Comparison of ENCODE assay signal across 24 mouse cellular contexts in the genomic region with DNA sequence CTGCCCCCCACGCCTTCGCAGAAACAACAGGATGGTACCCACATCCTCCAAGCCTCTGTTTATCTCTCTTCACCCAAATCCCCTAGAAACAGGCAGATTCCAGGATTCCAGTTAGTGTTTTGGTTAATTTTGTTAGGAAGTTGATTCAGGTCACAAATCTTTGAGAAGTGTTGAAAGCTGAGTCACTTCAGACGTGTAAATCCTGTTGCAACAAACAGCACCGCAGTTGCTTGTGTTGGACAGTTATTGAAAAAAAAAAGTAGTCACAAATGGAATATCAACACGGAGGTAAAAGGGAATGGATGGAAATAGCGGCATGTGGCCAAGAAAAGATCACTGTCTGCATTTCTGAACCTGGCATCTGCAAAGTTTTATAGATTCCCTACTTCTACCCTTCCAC.
A peak's percentile ranks its signal among the peaks of the same experiment; 100 is the strongest.
DNase-seq lines count a peak whose midpoint lies in the region; ATAC-seq lines count a peak whose summit lies in the region.
"Had no signal": no experiment of that assay in that cellular context is flagged by ENCODE, and none has a peak within 500 bp of the region (broad histone marks: within the 10 kb centered on the region; RNA-seq: fewer than 3 reads in every experiment).

No protein-coding gene starts in this region.

- WGBS in forebrain, embryonic 10.5 days = 83% methylated on average over 6 of the region's 6 CpGs
- WGBS in forebrain, embryonic 16.5 days = 90% methylated on average over 6 of the region's 6 CpGs
- 82% methylated on average over 6 of the region's 6 CpGs for WGBS in midbrain, embryonic 11.5 days
- WGBS in midbrain, embryonic 13.5 days = 89% methylated on average over 6 of the region's 6 CpGs

- no peaks in the 10 kb centered on the region for H3K9me3 ChIP-seq in forebrain, embryonic 10.5 days
- H3K9me3 ChIP-seq in forebrain, embryonic 16.5 days (ENCODE audit: control insufficient read depth, low read length) = no peaks in the 10 kb centered on the region
- no peaks in the 10 kb centered on the region for H3K9me3 ChIP-seq in midbrain, embryonic 11.5 days (ENCODE audit: control insufficient read depth, low read length)
- no peaks in the 10 kb centered on the region for H3K9me3 ChIP-seq in midbrain, embryonic 13.5 days
- H3K9me3 ChIP-seq: G1E had no signal

- H3K36me3 ChIP-seq in forebrain, embryonic 10.5 days (replicated peaks) = no peaks in the 10 kb centered on the region
- H3K36me3 ChIP-seq in forebrain, embryonic 16.5 days (ENCODE audit: control insufficient read depth, insufficient read depth) = no peaks in the 10 kb centered on the region
- no peaks in the 10 kb centered on the region for H3K36me3 ChIP-seq in midbrain, embryonic 11.5 days (ENCODE audit: control insufficient read depth, insufficient read depth, low read length)
- no peaks in the 10 kb centered on the region for H3K36me3 ChIP-seq in midbrain, embryonic 13.5 days
- H3K36me3 ChIP-seq: G1E had no signal

- no peak for DNase-seq in forebrain, embryonic 10.5 days (ENCODE audit: extremely low spot score, low spot score)
- DNase-seq in midbrain, embryonic 11.5 days (ENCODE audit: low spot score, missing footprints) = peak; percentile 77
- DNase-seq in 3T3-L1 (ENCODE audit: low read depth, low spot score) (peak; percentile 68), NIH3T3 (ENCODE audit: low read depth) (peak; percentile 33)
- DNase-seq in ovary, postnatal 36 days (ENCODE audit: low spot score) = no peak
- no peak for DNase-seq in B cell, adult 2 months
- DNase-seq: adrenal gland, adult 2 months; adrenal gland, adult 8-10 months; adrenal gland, postnatal 10 days; adrenal gland, postnatal 14 days; adrenal gland, postnatal 25 days; adrenal gland, postnatal 36 days; cerebellum, adult 11 months; cerebellum, adult 11-12 months; cerebellum, adult 18-20 months; cerebellum, adult 2 months; cerebellum, adult 8-10 months had no signal

- ATAC-seq in forebrain, embryonic 16.5 days = no peak
- no peak for ATAC-seq in midbrain, embryonic 11.5 days (ENCODE audit: low FRiP score)
- ATAC-seq in midbrain, embryonic 13.5 days = no peak
- ATAC-seq: activated CD4-positive, CD25-positive, alpha-beta regulatory T cell, adult 4 months; CD4-positive, CD25-positive, alpha-beta regulatory T cell, adult 4 months; Patski had no signal

- H3K4me3 ChIP-seq in forebrain, embryonic 10.5 days = no peak overlapping the region
- no peak overlapping the region for H3K4me3 ChIP-seq in forebrain, embryonic 16.5 days (replicated peaks; ENCODE audit: low read length)
- H3K4me3 ChIP-seq in midbrain, embryonic 11.5 days (ENCODE audit: low read depth, low read length) = no peak overlapping the region
- H3K4me3 ChIP-seq in midbrain, embryonic 13.5 days (replicated peaks) = no peak overlapping the region

- H3K9ac ChIP-seq in forebrain, embryonic 16.5 days (replicated peaks; ENCODE audit: low read depth, low read length) = no peak overlapping the region
- no peak overlapping the region for H3K9ac ChIP-seq in midbrain, embryonic 11.5 days (ENCODE audit: low read length)
- H3K9ac ChIP-seq in midbrain, embryonic 13.5 days (replicated peaks) = no peak overlapping the region

- H3K4me1 ChIP-seq in forebrain, embryonic 10.5 days = peaks cover 32% of the 10 kb centered on the region
- H3K4me1 ChIP-seq in forebrain, embryonic 16.5 days (replicated peaks; ENCODE audit: control insufficient read depth, insufficient read depth, low read length) = 0 out of 2 replicates have a peak, but pooled peaks cover 3% of the 10 kb centered on the region
- peaks cover 16% of the 10 kb centered on the region for H3K4me1 ChIP-seq in midbrain, embryonic 11.5 days (ENCODE audit: control insufficient read depth, insufficient read depth, low read length)
- peaks cover 28% of the 10 kb centered on the region for H3K4me1 ChIP-seq in midbrain, embryonic 13.5 days (replicated peaks)

- 0 out of 2 replicates have a peak overlapping the region, but pooled peaks have one; percentile 16 for H3K27ac ChIP-seq in forebrain, embryonic 10.5 days
- no peak overlapping the region for H3K27ac ChIP-seq in forebrain, embryonic 16.5 days (ENCODE audit: low read length)
- no peak overlapping the region for H3K27ac ChIP-seq in midbrain, embryonic 11.5 days (ENCODE audit: low read depth, low read length)
- H3K27ac ChIP-seq in midbrain, embryonic 13.5 days = no peak overlapping the region

- peaks cover 30% of the 10 kb centered on the region for H3K27me3 ChIP-seq in forebrain, embryonic 10.5 days (ENCODE audit: poor library complexity, severe bottlenecking)
- H3K27me3 ChIP-seq in forebrain, embryonic 16.5 days (replicated peaks; ENCODE audit: control insufficient read depth, insufficient read depth, low read length) = no peaks in the 10 kb centered on the region
- H3K27me3 ChIP-seq in midbrain, embryonic 11.5 days (ENCODE audit: control insufficient read depth, insufficient read depth, low read length) = peaks cover 44% of the 10 kb centered on the region
- peaks cover 53% of the 10 kb centered on the region for H3K27me3 ChIP-seq in midbrain, embryonic 13.5 days
- H3K27me3 ChIP-seq: CH12.LX had no signal

- no peak overlapping the region for H3K4me2 ChIP-seq in forebrain, embryonic 16.5 days (ENCODE audit: low read length)
- H3K4me2 ChIP-seq in midbrain, embryonic 11.5 days = no peak overlapping the region
- H3K4me2 ChIP-seq in midbrain, embryonic 13.5 days (replicated peaks) = no peak overlapping the region

Comparison
In these comparisons a context has a peak if more than half of its experiments do, and no peak if none do; other contexts are left out.
1. DNase-seq: peak in midbrain, embryonic 11.5 days (single experiment), 3T3-L1 (single experiment) and NIH3T3 (single experiment); none in forebrain, embryonic 10.5 days (single experiment), ovary, postnatal 36 days (single experiment) and B cell, adult 2 months (0 of 2).